Mouse (Mus musculus) liver, embryonic 11.5 days (tissue): Measurements from ENCODE around the gene Spaca1. TPM values are rescaled to one million over a fixed set of nuclear protein-coding genes. Genes with fewer than 3 reads are reported as not detected.

Experiments
- ATAC-seq: fragments of 200-750 bp; cut with Nextera tagmentation; replicated peaks from 2 replicates; pipeline ENCODE4 v1.8.0; 2017; ENCODE audit warnings: moderate number of reproducible peaks, mild to moderate bottlenecking, moderate TSS enrichment, moderate library complexity; ENCODE audit not compliant: low FRiP score
- DNase-seq: peaks from one replicate; pipeline ENCODE4 v3.0.0-alpha.2; 2017; ENCODE audit warnings: low spot score
- H3K27ac ChIP-seq: fragments of 300-500 bp; sonication (generic); 2 replicates; pipeline ENCODE4 v1.5.1; 2014; ENCODE audit warnings: mild to moderate bottlenecking, low read depth, low read length, control low read depth
- H3K27me3 ChIP-seq: fragments of 300-500 bp; sonication (generic); replicated peaks from 2 replicates; pipeline ENCODE4 v1.6.1; 2014; ENCODE audit warnings: low read length, mixed read lengths; ENCODE audit not compliant: control insufficient read depth, insufficient read depth
- H3K36me3 ChIP-seq: fragments of 300-500 bp; sonication (generic); 2 replicates; pipeline ENCODE4 v1.6.1; 2014; ENCODE audit warnings: mild to moderate bottlenecking, low read length, moderate library complexity, mixed read lengths; ENCODE audit not compliant: control insufficient read depth, insufficient read depth
- H3K4me1 ChIP-seq: fragments of 300-500 bp; sonication (generic); replicated peaks from 2 replicates; pipeline ENCODE4 v1.6.1; 2014; ENCODE audit warnings: low read length, mixed read lengths; ENCODE audit not compliant: control insufficient read depth, insufficient read depth
- H3K4me2 ChIP-seq: fragments of 300-500 bp; sonication (generic); 2 replicates; pipeline ENCODE4 v1.6.1; 2014; ENCODE audit warnings: mild to moderate bottlenecking, control low read depth, moderate library complexity
- H3K4me3 ChIP-seq: fragments of 300-500 bp; sonication (generic); 2 replicates; pipeline ENCODE4 v1.5.1; 2014; ENCODE audit warnings: low read depth, low read length, control low read depth
- H3K9ac ChIP-seq: fragments of 300-500 bp; sonication (generic); 2 replicates; pipeline ENCODE4 v1.6.1; 2014; ENCODE audit warnings: low read depth, low read length, control low read depth
- H3K9me3 ChIP-seq: fragments of 300-500 bp; sonication (generic); 2 replicates; pipeline ENCODE4 v1.6.1; 2016; ENCODE audit warnings: low read length, inconsistent platforms, mixed read lengths; ENCODE audit not compliant: control insufficient read depth
- WGBS: fragments of 180-500 bp; shearing (Covaris S2); extraction: QIAGEN DNeasy Blood & Tissue Kit; methylation state at CpG from one replicate; pipeline ENCODE4 v1.1.7; 2014; 5-methylcytosine and 5-hydroxymethylcytosine counted together
- polyA plus RNA-seq: library from polyadenylated mRNA; unstranded; fragments of >200 nt; fragmentation: Nextera tagmentation; extraction: Ambion mirVana; gene quantifications from 2 replicates; pipeline ENCODE4 v1.2.1, GENCODE M21; 2014

Spaca1 gene
- polyA plus RNA-seq, 1 experiment from 2014 or later, result 0.64 TPM

DNA sequence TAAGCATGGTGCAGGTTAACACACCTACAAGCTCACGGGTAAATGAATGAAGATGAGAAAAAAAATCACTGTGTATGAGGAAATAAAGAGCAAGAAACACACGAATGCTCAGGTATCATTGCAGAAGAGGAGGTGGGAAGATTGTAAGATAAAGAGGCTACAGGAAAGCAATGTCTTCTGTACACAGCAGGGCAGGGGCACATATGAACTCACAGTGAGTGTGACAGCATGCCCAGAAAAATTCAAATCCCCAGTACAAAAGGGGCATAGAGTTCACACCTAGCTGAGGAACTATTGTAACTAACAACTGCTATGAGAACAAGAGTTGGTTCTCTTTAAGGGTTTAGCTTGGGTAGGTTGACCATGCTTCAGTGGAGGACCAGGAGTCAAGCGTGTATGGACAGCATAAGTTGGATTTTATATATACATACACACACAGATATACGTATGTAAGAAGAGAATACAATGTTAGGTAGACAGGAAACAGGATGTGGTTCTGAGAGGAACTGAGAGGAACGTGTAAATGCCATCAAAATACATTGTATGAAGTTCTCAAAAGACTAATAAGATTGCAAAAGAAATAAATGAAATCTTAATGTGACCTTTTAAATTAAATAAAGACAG lies 61.4 kb downstream of the Spaca1 start:
- Histone ChIP-seq H3K4me2 (no peak overlapping the region), H3K27me3 (no peaks in the 10 kb centered on the region), H3K27ac (no peak overlapping the region), H3K4me3 (no peak overlapping the region), H3K4me1 (no peaks in the 10 kb centered on the region), H3K9ac (no peak overlapping the region), H3K36me3 (no peaks in the 10 kb centered on the region), H3K9me3 (no peaks in the 10 kb centered on the region)
- 58% methylated on average over 5 of the region's 5 CpGs for WGBS
- DNase-seq, result no peak
- no peak for ATAC-seq

Other genes starting within 250 kb of the Spaca1 start
- gene Cnr1, start 125.6 kb downstream of the Spaca1 start, polyA plus RNA-seq, result 0.57 and 0.62 TPM in 2 replicates